Mouse (Mus musculus): Measurements from ENCODE around the gene Ovgp1. TPM values are rescaled to one million over a fixed set of nuclear protein-coding genes. Genes with fewer than 3 reads are reported as not detected.
"Not testable (repeated sequence)": the region's sequence is repeated elsewhere in the genome, so short reads cannot be mapped to it uniquely, and the experiment has no call there.

The Ovgp1 gene
- total RNA-seq (2021) = under 1 TPM in 1 of 2 experiments, not detected in 1; 0.31 TPM
- long read RNA-seq, experiment 1 = 0 reads
- long read RNA-seq, experiment 2 = 0 reads

- no peak for DNase-seq
Measured at GRCm38 (mm10) chr3:105973411-105973810, at the start of gene Ovgp1. Ovgp1 (plus strand) TSS chr3:105973711.

DNA sequence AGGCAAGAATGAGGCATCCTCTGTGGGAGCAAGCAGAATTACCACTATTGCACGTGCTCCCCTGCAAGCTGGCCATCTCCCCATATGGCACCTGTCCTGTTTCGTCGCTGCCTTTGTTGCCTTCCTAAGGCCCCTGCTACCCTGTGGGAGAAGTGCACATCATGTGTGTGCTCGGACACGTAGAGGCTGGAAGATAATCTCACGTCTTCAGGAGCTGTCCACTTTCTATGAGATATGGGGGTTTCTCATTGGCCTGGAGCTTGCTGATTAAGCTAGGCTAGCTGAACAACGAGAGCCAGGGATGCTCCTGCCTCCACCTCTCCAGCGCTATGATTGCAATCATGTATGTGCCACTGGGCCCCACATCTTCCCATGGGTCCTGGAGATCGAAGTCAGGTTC lies 48.9 kb upstream of the Ovgp1 start:
- no peak for DNase-seq

GRCm38 (mm10) chr3:105927561-105928194 lies 45.8 kb upstream of the Ovgp1 start:
- no peak for DNase-seq

GRCm38 (mm10) chr3:105928195-105928569 lies 45.3 kb upstream of the Ovgp1 start:
- no peak for DNase-seq

DNA sequence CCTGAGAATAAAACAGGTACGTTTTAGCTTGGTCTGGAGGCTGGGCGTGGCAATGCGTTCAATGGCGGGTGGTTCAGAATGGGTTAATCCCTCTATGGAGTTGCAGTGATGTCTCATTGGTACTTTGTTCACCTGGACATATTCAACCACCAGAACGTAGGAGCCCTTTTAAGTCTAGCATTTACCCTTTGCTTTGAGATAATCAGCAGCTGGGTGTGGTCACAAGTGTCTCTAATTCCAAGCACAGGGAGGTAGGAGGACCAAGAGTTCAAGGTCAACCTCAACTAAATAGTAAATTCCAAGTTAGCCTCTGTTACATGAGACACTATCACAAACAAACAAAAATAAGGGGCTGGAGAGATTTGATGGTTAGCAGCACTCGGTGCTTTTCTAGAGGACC lies 44.7 kb upstream of the Ovgp1 start:
- DNase-seq = no peak

DNA sequence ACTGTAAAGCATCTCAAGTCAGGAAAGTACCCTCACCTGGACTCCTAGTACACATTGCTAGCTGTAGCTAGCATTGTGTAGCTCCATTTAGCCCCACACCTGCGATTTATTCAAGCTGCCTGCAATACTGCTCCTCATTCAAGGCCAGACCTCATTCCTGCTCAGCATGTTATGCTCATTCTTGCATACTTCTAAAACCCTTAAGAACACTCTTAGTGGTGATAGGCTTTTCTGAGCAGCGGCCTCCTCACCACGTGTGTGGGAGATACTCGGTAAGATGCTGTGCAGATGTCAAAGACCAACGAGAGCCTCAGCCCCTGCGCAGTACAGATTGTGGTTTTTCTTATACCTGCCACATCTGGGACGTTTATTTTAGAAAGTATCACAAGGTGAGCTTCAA lies 43.7 kb upstream of the Ovgp1 start:
- DNase-seq = no peak

- DNase-seq = no peak
Measured at GRCm38 (mm10) chr3:105931095-105931494, 42.4 kb upstream of the Ovgp1 start.

DNA sequence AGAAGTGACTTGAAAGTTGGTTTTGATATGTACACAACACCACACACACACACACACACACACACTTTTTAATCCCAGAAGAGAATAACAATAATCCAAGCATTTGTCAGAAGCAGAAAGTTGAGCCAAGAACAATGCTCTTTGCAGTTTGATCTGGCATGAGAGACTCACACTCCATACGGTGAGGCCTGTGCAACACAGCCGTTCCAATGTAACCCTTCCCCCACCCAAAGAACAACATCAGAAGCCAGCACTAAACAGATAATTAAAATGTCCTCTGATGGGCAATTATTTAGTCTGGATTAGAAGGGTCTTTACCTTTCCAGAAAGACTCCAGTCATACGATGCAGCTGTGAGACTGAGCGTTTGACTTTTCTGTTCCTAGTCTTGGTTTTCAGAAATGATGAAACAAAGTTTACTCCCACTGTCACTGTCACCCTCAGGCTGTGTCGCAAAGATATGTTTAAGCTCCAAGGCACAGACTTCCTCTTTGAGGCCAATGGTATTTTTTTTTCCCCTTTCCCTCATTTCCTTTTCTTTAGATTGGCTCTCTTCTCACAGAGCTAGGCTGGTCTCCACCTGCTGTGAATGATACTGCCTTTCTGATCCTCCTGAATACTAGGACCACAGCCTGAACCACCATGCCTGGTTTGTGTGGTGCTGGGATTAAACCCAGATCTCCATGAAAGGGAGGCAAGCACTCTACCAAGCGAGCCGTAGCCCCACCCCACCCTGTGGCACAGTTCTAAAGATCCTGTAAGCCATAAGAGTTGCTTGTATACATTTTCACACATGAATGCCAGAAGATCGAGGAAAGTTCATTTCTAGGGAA lies 41.1 kb upstream of the Ovgp1 start, which contains the start of gene I830077J02Rik:
Gene I830077J02Rik (minus strand): TSS at position 425 of the 832 bp plus-strand sequence.
- peak in 1 of 2 experiments; percentile 24 for DNase-seq

GRCm38 (mm10) chr3:105933926-105934325 lies 39.6 kb upstream of the Ovgp1 start:
- no peak for DNase-seq

GRCm38 (mm10) chr3:105935033-105935432 lies 38.5 kb upstream of the Ovgp1 start:
- peak; percentile 76 to 78 for DNase-seq

- no peak for DNase-seq
Measured at GRCm38 (mm10) chr3:105936111-105936510, 37.4 kb upstream of the Ovgp1 start.

DNA sequence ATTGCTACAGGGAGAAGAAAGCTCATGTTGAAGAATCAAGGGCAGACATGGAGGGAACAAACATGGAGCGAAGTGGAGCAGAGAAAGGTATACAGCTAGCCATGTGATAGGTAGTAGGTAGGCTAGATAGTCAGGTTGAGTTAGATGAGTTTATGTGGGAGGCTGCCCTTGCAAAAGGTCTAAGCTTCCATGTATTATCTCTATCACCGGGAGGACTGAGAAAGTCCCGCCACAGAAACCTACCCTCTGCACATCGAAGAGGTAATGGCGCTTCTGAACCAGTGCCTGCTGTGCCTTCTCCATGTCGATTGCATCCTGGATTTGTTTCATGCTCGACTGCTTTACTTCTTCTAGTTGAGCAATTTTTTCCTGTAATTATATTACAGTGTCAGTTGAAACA lies 22.2 kb upstream of the Ovgp1 start:
- no peak for DNase-seq

GRCm38 (mm10) chr3:105957235-105957634 lies 16.3 kb upstream of the Ovgp1 start:
- no peak for DNase-seq

DNA sequence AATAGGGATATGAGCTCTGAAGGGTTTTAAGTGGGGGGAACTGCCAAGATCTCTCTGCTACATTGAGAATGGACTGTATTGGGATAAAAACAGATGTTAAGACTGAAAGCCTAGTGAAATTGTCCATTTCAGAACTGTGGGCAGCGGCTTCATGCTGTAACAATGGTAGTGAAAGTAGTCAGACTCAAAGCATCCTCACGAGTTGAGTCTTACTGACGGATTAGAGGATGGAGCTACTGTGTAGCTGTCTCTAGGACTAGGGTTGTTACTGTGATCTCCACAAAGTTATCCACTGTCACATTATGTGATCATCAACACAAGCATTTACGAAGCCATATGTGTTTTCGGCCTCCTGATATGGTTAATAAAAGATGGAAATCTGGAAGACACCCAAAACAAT lies 15.3 kb upstream of the Ovgp1 start:
- DNase-seq = no peak

GRCm38 (mm10) chr3:105958974-105959580 lies 14.4 kb upstream of the Ovgp1 start, which contains the start of gene Wdr77:
Wdr77 (plus strand) TSS chr3:105959369.
- peak; percentile 97 to 99 for DNase-seq

GRCm38 (mm10) chr3:105959585-105959984 lies 13.9 kb upstream of the Ovgp1 start:
- DNase-seq = no peak

GRCm38 (mm10) chr3:105959999-105960398 lies 13.5 kb upstream of the Ovgp1 start, which contains the start of gene Atp5f1:
Atp5f1 (minus strand) TSS chr3:105960099.
- no peak for DNase-seq

GRCm38 (mm10) chr3:105960700-105961099 lies 12.8 kb upstream of the Ovgp1 start:
- no peak for DNase-seq

- DNase-seq = no peak
Measured at GRCm38 (mm10) chr3:105971831-105972446, 1.6 kb upstream of the Ovgp1 start.

DNA sequence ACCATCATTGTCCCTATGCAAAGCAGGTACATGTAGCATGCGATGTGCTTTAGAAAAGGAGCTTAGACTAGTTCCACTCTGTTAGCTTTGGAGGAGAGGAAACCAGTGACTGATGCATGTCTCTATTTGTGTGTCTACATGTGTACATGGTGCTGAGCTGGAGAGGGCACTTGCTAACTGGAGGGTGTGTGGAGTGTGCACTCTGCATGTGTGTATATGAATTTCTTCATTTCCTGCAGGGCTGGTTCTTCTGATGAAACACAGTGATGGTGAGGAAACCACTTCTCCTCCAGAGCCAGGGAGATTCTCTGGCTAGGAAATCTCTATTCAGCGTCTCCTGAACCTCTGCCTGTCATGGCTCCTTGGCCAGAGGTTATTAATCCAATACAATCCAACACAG lies 663 bp downstream of the Ovgp1 start:
- DNase-seq = no peak

- DNase-seq = not testable (repeated sequence)
Measured at GRCm38 (mm10) chr3:105989611-105990010, 16.1 kb downstream of the Ovgp1 start.

DNA sequence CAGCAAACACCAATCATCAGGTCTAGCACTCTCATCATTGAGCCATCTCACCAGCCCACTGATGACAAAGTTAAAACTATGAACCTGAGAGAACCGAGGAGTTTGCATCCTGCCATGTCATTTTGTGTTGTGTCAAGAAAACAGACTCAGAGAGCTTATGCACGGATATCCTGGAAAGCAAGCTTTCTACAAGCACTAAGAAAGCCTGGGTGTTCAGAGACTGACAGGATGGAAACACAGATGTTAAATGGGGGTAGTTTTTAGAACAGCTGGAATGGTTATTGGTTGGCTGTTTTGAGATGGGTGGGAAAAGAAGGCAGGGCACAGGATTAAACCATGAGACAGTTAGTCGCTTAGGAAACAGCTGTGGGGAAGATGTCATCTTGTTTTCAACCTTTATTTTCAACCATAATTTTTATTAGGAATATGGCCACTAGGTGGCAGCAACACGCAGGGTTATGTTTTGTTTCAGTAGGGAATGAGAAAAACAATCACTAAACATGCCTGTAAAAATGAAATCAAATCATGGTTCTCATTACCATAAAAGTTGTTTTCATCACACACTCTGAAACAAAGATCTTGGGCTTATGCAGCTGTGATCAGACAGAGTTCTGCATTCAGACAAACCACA lies 18.3 kb downstream of the Ovgp1 start:
- peak; percentile 27 to 79 for DNase-seq
